Mouse (Mus musculus): ENCODE measurements around the gene Chmp6. TPM values are rescaled to one million over a fixed set of nuclear protein-coding genes. Genes with fewer than 3 reads are reported as not detected.

Chmp6 gene
- total and polyA plus RNA-seq, 2 experiments from 2014 or later = 79.5 to 121 TPM

GRCm38 (mm10) chr11:119958856-119959255 is 45.6 kb downstream of the Chmp6 start:
- 85% methylated on average over 7 of the region's 7 CpGs for WGBS
- H3K27me3 ChIP-seq (ENCODE audit: insufficient read depth, low read length) = no peaks in the 10 kb centered on the region
- ATAC-seq (ENCODE audit: low FRiP score) (no peak), DNase-seq (ENCODE audit: low spot score) (no peak)
- H3K27ac ChIP-seq (ENCODE audit: low read depth, low read length) = no peak overlapping the region
- no peak overlapping the region for H3K4me3 ChIP-seq (ENCODE audit: low read depth, low read length)
- TF ChIP-seq CTCF (IDR thresholded peaks at IDR 0.05) = no peak
- H3K36me3 ChIP-seq (ENCODE audit: insufficient read depth, low read length) = peaks cover 8% of the 10 kb centered on the region; the same call in 1 of the 2 replicates
- H3K4me1 ChIP-seq (ENCODE audit: insufficient read depth, low read length) = no peaks in the 10 kb centered on the region
- H3K9me3 ChIP-seq (ENCODE audit: low read length) = no peaks in the 10 kb centered on the region
- no peak overlapping the region for H3K9ac ChIP-seq (replicated peaks; ENCODE audit: low read length, poor library complexity, severe bottlenecking)
- H3K4me2 ChIP-seq (ENCODE audit: low read depth, low read length, poor library complexity, severe bottlenecking) = no peak overlapping the region

- Histone ChIP-seq H3K9me3 (ENCODE audit: low read length) (no peaks in the 10 kb centered on the region), H3K4me1 (ENCODE audit: insufficient read depth, low read length) (no peaks in the 10 kb centered on the region), H3K36me3 (ENCODE audit: insufficient read depth, low read length) (peaks cover 8% of the 10 kb centered on the region; the same call in 1 of the 2 replicates), H3K27ac (ENCODE audit: low read depth, low read length) (no peak overlapping the region), H3K4me3 (ENCODE audit: low read depth, low read length) (no peak overlapping the region), H3K4me2 (ENCODE audit: low read depth, low read length, poor library complexity, severe bottlenecking) (no peak overlapping the region), H3K27me3 (ENCODE audit: insufficient read depth, low read length) (no peaks in the 10 kb centered on the region), H3K9ac (replicated peaks; ENCODE audit: low read length, poor library complexity, severe bottlenecking) (no peak overlapping the region)
- WGBS = 76% methylated on average over 4 of the region's 4 CpGs
- ATAC-seq (ENCODE audit: low FRiP score) = no peak
- no peak for DNase-seq (ENCODE audit: low spot score)
- TF ChIP-seq CTCF (IDR thresholded peaks at IDR 0.05) = no peak
These were observed 46.5 kb downstream of the Chmp6 start for GRCm38 (mm10) chr11:119959714-119960113.

GRCm38 (mm10) chr11:119960671-119961070 is 47.4 kb downstream of the Chmp6 start:
- peaks cover 8% of the 10 kb centered on the region; the same call in 1 of the 2 replicates for H3K36me3 ChIP-seq (ENCODE audit: insufficient read depth, low read length)
- H3K4me2 ChIP-seq (ENCODE audit: low read depth, low read length, poor library complexity, severe bottlenecking) = no peak overlapping the region
- H3K4me3 ChIP-seq (ENCODE audit: low read depth, low read length) = no peak overlapping the region
- 0 out of 2 replicates have a peak, but pooled peaks cover 3% of the 10 kb centered on the region for H3K4me1 ChIP-seq (ENCODE audit: insufficient read depth, low read length)
- H3K27me3 ChIP-seq (ENCODE audit: insufficient read depth, low read length) = no peaks in the 10 kb centered on the region
- H3K27ac ChIP-seq (ENCODE audit: low read depth, low read length) = no peak overlapping the region
- no peak overlapping the region for H3K9ac ChIP-seq (replicated peaks; ENCODE audit: low read length, poor library complexity, severe bottlenecking)
- ATAC-seq (ENCODE audit: low FRiP score) = no peak
- no peak for TF ChIP-seq CTCF (IDR thresholded peaks at IDR 0.05)
- 93% methylated on average over 6 of the region's 6 CpGs for WGBS
- no peaks in the 10 kb centered on the region for H3K9me3 ChIP-seq (ENCODE audit: low read length)
- no peak for DNase-seq (ENCODE audit: low spot score)

GRCm38 (mm10) chr11:119961511-119961910 is 48.3 kb downstream of the Chmp6 start:
- Histone ChIP-seq H3K9ac (replicated peaks; ENCODE audit: low read length, poor library complexity, severe bottlenecking) (no peak overlapping the region), H3K36me3 (ENCODE audit: insufficient read depth, low read length) (peaks cover 8% of the 10 kb centered on the region; the same call in 1 of the 2 replicates), H3K9me3 (ENCODE audit: low read length) (no peaks in the 10 kb centered on the region), H3K4me1 (ENCODE audit: insufficient read depth, low read length) (0 out of 2 replicates have a peak, but pooled peaks cover 4% of the 10 kb centered on the region), H3K27me3 (ENCODE audit: insufficient read depth, low read length) (no peaks in the 10 kb centered on the region), H3K4me3 (ENCODE audit: low read depth, low read length) (no peak overlapping the region), H3K27ac (ENCODE audit: low read depth, low read length) (no peak overlapping the region), H3K4me2 (ENCODE audit: low read depth, low read length, poor library complexity, severe bottlenecking) (no peak overlapping the region)
- no peak for TF ChIP-seq CTCF (IDR thresholded peaks at IDR 0.05)
- DNase-seq (ENCODE audit: low spot score) = no peak
- ATAC-seq (ENCODE audit: low FRiP score) = no peak
- 82% methylated on average over 3 of the region's 3 CpGs for WGBS

- DNase-seq (ENCODE audit: low spot score) (peak; percentile 42), ATAC-seq (ENCODE audit: low FRiP score) (peak; percentile 52)
- Histone ChIP-seq H3K27ac (ENCODE audit: low read depth, low read length) (no peak overlapping the region; the same call in 1 of the 2 replicates), H3K4me3 (ENCODE audit: low read depth, low read length) (no peak overlapping the region), H3K9me3 (ENCODE audit: low read length) (no peaks in the 10 kb centered on the region), H3K9ac (replicated peaks; ENCODE audit: low read length, poor library complexity, severe bottlenecking) (no peak overlapping the region), H3K27me3 (ENCODE audit: insufficient read depth, low read length) (no peaks in the 10 kb centered on the region), H3K36me3 (ENCODE audit: insufficient read depth, low read length) (0 out of 2 replicates have a peak, but pooled peaks cover 3% of the 10 kb centered on the region), H3K4me2 (ENCODE audit: low read depth, low read length, poor library complexity, severe bottlenecking) (no peak overlapping the region), H3K4me1 (ENCODE audit: insufficient read depth, low read length) (peaks cover 9% of the 10 kb centered on the region; the same call in 1 of the 2 replicates)
- TF ChIP-seq CTCF (IDR thresholded peaks at IDR 0.05) = no peak
- WGBS = 7% methylated on average over 9 of the region's 9 CpGs
These were observed 51.8 kb downstream of the Chmp6 start for GRCm38 (mm10) chr11:119965053-119965452.

GRCm38 (mm10) chr11:119966294-119966693 is 53.1 kb downstream of the Chmp6 start:
- H3K9me3 ChIP-seq (ENCODE audit: low read length) = no peaks in the 10 kb centered on the region
- H3K4me1 ChIP-seq (ENCODE audit: insufficient read depth, low read length) = peaks cover 18% of the 10 kb centered on the region
- H3K27ac ChIP-seq (ENCODE audit: low read depth, low read length) = no peak overlapping the region
- H3K9ac ChIP-seq (replicated peaks; ENCODE audit: low read length, poor library complexity, severe bottlenecking) = no peak overlapping the region
- ATAC-seq (ENCODE audit: low FRiP score) (no peak), DNase-seq (ENCODE audit: low spot score) (no peak)
- TF ChIP-seq CTCF (IDR thresholded peaks at IDR 0.05) = no peak
- 77% methylated on average over 6 of the region's 6 CpGs for WGBS
- H3K36me3 ChIP-seq (ENCODE audit: insufficient read depth, low read length) = no peaks in the 10 kb centered on the region
- H3K27me3 ChIP-seq (ENCODE audit: insufficient read depth, low read length) = no peaks in the 10 kb centered on the region
- no peak overlapping the region for H3K4me2 ChIP-seq (ENCODE audit: low read depth, low read length, poor library complexity, severe bottlenecking)
- H3K4me3 ChIP-seq (ENCODE audit: low read depth, low read length) = no peak overlapping the region
